Mouse (Mus musculus) gastrocnemius, adult 2 months (tissue): ENCODE results near the gene Chl1. TPM values are rescaled to one million over a fixed set of nuclear protein-coding genes. Genes with fewer than 3 reads are reported as not detected.

Source experiments
- DNase-seq: peaks from one replicate; pipeline ENCODE4 v3.0.0; 2022
- H3K27ac ChIP-seq: fragments of 200-600 bp; 2 replicates; pipeline ENCODE4 v1.8.1; 2022; ENCODE audit warnings: mild to moderate bottlenecking
- H3K4me3 ChIP-seq: fragments of 200-600 bp; 2 replicates; pipeline ENCODE4 v1.8.1; 2022; ENCODE audit warnings: mild to moderate bottlenecking, moderate library complexity
- CTCF ChIP-seq: fragments of 200-600 bp; IDR thresholded peaks from 2 replicates; pipeline ENCODE4 v1.8.1; 2022; ENCODE audit warnings: antibody characterized with exemption, mild to moderate bottlenecking, moderate library complexity
- intact Hi-C: fragments of 180-260 bp; cut with DNase I; formaldehyde crosslinking; loops from one replicate; pipeline ENCODE4 v1.15.1; 2025
- long read RNA-seq, 2 experiments: library from polyadenylated mRNA; stranded (forward); transcript quantifications; one replicate each; pipeline ENCODE4 v2.0.0; 2021
- total RNA-seq, 2 experiments: library from RNA; stranded (reverse); gene quantifications; 2 replicates each; pipeline ENCODE4 v1.2.3; 2021

The Chl1 gene
- under 1 TPM; 0.33 to 0.42 TPM for total RNA-seq
- long read RNA-seq, experiment 1, result 0 reads
- long read RNA-seq, experiment 2, result 0 reads

DNA sequence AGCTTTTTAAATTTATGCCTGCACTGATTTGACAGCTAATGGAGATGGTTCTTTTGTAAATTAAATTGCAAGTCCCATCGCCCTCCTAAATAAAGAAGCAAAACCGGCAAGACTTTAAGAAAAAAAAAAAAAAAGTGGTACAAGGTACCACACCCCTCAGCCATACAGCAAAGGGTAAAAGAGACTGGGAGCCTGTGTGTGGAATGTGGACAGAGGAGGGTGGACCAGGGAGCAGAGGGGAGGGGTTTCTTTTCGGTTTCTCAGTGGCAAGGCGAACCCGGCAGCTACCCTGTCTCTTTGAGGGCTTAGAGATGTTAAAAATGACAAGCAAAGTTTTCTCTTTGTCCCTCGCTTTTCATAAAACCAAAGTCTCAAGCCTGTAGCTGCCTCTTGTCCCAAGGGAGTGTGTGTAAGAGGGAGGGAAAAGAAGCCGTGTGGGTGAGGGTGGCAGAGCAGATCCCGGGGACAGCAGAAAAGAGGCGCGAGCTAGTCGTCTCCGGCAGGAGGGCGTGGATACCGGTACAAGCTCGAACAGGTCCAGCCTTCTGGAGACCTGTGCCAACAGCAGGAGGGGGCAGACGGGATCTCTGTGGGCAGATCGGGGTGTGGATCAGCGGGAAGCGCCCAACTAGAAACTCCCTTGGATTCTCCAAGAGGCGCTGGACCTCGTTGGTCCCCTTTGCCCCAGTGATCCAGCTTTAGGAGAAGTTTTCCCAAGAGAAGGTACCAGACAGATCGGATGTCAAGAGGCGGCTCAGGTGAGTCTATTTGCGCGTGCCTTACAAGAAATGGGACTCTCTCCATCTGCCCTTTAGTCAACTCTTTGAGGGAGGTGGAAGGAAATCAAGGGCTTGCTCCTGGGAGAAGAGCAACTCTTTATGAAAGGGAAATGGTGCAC is at the start of gene Chl1:
Gene Chl1 (plus strand): TSS at position 195 of the 898 bp plus-strand sequence.
- Histone ChIP-seq H3K27ac (no peak within 1 kb of the TSS), H3K4me3 (peak within 1 kb of the TSS; percentile 48)
- peak; percentile 18 for DNase-seq
- no peak for TF ChIP-seq CTCF
- intact Hi-C loops, result no loop called here

GRCm38 (mm10) chr6:103465479-103466080 is 44.8 kb upstream of the Chl1 start:
- intact Hi-C loops, result no loop called here
- no peak for TF ChIP-seq CTCF
- Histone ChIP-seq H3K4me3 (no peak overlapping the region), H3K27ac (no peak overlapping the region)
- no peak for DNase-seq

DNA sequence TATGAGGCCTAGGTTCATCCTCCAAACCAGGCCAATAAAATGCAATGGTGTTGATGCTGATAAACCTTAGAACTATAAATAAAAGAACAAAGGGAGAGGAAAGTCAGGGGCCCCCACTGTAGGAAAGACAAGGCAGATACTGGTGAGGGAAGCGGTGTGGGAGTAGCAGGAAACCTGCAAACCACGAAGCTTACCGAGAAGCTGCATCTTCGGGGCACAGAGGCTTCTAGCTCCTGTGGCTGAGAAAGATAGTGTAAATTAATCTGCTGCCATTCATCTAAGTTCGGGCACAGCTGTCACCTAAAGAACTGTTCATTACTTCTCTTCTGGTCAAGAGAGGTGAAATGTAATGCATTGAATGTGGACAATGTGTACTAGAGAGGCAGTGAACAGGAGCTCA is 37.1 kb upstream of the Chl1 start:
- DNase-seq, result no peak
- intact Hi-C loops, result no loop called here
- no peak for TF ChIP-seq CTCF
- no peak overlapping the region for H3K4me3 ChIP-seq
- no peak overlapping the region for H3K27ac ChIP-seq

GRCm38 (mm10) chr6:103487199-103487598 is 23.2 kb upstream of the Chl1 start:
- DNase-seq, result no peak
- no peak overlapping the region for H3K4me3 ChIP-seq
- intact Hi-C loops, result no loop called here
- no peak for TF ChIP-seq CTCF
- H3K27ac ChIP-seq, result no peak overlapping the region

DNA sequence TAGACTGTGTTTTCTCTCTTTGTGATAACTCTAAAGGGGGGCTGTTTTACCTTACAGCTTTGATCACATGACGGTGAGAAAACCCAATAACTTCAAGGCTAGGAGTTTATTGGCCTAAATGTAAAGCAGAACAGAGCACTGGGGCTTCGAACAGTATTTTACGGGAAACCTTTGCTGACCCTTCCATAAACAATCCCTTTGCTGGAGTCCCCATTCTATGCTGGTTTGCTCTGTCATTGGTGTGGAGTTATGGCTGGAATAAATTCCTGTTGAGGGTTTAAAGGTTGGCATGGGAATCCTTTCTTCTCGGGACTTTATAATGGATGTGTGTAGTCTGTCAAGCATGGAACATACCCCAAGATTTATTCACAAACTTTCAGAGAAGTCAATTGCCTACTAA is 12.0 kb upstream of the Chl1 start:
- intact Hi-C loops, result no loop called here
- H3K27ac ChIP-seq, result no peak overlapping the region
- no peak for TF ChIP-seq CTCF
- no peak overlapping the region for H3K4me3 ChIP-seq
- DNase-seq, result no peak

- Histone ChIP-seq H3K27ac (no peak overlapping the region), H3K4me3 (no peak overlapping the region)
- intact Hi-C loops, result no loop called here
- TF ChIP-seq CTCF, result no peak
- DNase-seq, result no peak
These were observed 6.3 kb upstream of the Chl1 start for GRCm38 (mm10) chr6:103504065-103504464.

GRCm38 (mm10) chr6:103507751-103508575 is 2.4 kb upstream of the Chl1 start:
- TF ChIP-seq CTCF, result no peak
- Histone ChIP-seq H3K27ac (no peak overlapping the region), H3K4me3 (no peak overlapping the region)
- intact Hi-C loops, result no loop called here
- DNase-seq, result peak; percentile 20

DNA sequence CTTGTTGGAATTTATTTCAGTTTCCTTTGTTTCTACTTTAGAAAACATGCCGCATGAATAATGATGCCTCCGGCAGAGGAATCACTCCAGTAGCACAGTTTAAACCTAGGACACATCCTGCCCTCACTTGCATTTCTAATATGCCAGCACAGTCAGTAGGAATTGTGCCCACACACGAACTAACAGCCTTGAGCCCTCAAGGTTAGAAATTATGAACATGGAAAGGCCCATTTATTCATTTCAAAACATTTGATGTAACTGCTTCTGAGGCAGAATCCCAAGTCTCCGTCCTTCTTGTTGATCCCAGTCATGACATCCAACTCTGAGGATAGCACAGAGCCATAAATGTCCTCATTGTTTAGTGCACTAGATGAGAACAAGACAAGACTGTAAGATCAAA is 790 bp upstream of the Chl1 start:
- no peak for DNase-seq
- Histone ChIP-seq H3K4me3 (no peak overlapping the region), H3K27ac (no peak overlapping the region)
- intact Hi-C loops, result no loop called here
- TF ChIP-seq CTCF, result no peak

DNA sequence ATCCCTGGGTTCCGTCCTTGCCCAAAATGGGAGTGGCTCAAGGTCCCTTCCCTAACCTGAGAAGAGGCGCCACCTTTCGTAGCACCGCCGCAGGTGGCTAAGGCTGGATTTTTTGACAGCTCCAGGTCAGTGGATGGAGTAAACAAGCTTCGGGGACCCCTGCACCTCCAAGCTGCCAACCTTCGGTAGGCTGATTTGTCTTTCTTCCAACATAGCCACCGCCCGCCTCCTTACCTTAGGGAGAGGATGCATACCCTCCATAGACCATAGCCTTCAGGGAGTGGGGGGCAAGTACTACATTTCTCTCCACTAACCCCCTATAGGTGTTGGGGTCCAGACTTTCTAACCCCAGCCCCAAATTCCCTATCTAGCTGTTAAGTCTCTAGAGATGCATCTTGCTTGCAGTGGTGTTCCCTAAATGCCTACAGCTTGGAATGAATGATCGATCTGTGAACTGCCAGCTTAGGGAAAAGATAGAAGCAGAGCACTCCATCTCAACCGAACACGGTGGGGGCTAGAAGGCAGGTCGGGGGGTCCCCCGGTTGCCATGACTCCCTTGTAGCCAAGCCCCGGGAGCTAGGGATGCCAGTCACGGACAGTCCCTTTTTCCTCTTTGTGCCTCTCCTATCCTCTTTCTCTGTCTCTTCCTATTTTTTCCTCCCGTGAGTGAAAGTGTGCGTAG is 1.0 kb downstream of the Chl1 start:
- no peak for TF ChIP-seq CTCF
- no peak for DNase-seq
- no peak overlapping the region for H3K27ac ChIP-seq
- intact Hi-C loops, result no loop called here
- H3K4me3 ChIP-seq, result peak overlapping the region; percentile 48

DNA sequence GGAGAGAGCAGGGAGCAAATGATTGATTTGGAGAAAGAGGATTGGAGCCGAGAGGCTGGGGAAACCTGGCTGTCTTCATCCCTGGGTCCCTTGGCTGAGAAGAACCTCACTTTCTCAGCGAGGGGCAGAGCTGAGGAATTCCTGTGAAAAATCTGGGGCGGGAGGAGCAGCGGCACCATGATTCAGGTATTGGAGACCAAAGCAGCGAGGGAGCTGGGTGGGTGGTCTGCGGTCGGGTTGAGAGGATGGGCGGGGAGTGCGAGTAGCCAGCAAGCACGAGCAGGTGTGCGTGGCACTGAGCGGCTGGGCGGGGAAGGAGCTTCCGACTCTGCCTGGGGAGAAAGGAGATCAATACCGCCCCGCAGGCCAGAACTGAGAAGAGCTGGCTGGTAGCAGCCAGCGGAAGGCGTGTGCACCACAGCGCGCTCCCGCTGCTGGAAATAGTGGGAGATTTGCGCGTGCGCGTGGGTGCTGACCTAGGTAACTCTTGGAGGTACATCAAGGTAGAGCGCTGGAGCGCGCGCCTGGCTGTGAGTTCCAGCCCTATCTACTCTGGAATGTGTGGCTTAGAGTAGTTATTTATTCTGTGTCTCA is 1.7 kb downstream of the Chl1 start:
- TF ChIP-seq CTCF, result no peak
- H3K27ac ChIP-seq, result no peak overlapping the region
- H3K4me3 ChIP-seq, result peak overlapping the region; percentile 48
- intact Hi-C loops, result no loop called here
- no peak for DNase-seq

DNA sequence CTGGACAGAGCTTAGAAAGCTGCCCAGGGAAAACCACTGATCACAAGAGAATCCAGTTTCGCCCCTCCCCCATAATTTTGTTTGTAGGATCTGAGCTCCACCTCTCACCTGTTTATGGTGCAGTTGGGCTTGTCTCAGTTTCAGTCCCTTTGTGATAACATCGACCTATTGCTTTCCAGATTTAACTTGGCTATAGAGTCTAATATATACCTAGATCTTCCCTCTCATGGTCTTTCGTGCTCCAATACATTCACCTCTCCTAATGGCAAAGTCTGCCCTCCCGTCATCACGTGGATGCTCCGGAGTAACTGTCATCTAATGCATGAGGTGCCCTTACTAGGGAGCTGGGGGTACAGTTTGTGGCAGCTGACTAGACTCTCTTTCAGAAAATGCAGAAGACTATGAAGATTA is 2.5 kb downstream of the Chl1 start:
- TF ChIP-seq CTCF, result no peak
- Histone ChIP-seq H3K4me3 (no peak overlapping the region), H3K27ac (no peak overlapping the region)
- intact Hi-C loops, result no loop called here
- no peak for DNase-seq
